Mouse (Mus musculus): Measurements from ENCODE around the gene Ccdc85c. TPM values are rescaled to one million over a fixed set of nuclear protein-coding genes. Genes with fewer than 3 reads are reported as not detected.
A peak's percentile ranks its signal among the peaks of the same experiment; 100 is the strongest.

The Ccdc85c gene
- polyA plus RNA-seq, 1 experiment from 2014 or later, result 4.2 TPM

- no peak overlapping the region for H3K27ac ChIP-seq (ENCODE audit: low read length)
- H3K36me3 ChIP-seq (ENCODE audit: control insufficient read depth, insufficient read depth), result no peaks in the 10 kb centered on the region
- H3K4me1 ChIP-seq (ENCODE audit: control insufficient read depth, insufficient read depth, low read length), result 0 out of 2 replicates have a peak, but pooled peaks cover 2% of the 10 kb centered on the region
- H3K4me2 ChIP-seq (ENCODE audit: low read depth, low read length), result no peak overlapping the region
- H3K9me3 ChIP-seq (replicated peaks; ENCODE audit: control insufficient read depth, low read length), result no peaks in the 10 kb centered on the region
- H3K9ac ChIP-seq (ENCODE audit: low read length), result no peak overlapping the region
- WGBS, result 53% methylated on average over 6 of the region's 6 CpGs
- no peak overlapping the region for H3K4me3 ChIP-seq (ENCODE audit: low read length)
- ATAC-seq (replicated peaks; ENCODE audit: extremely low read depth, insufficient read depth, low FRiP score), result no peak
- H3K27me3 ChIP-seq (ENCODE audit: control insufficient read depth, insufficient read depth, low read length), result peaks cover 16% of the 10 kb centered on the region
These were observed 37.2 kb upstream of the Ccdc85c start for GRCm38 (mm10) chr12:108312432-108312851.

GRCm38 (mm10) chr12:108311741-108312290 is 36.6 kb upstream of the Ccdc85c start:
- 88% methylated on average over 27 of the region's 27 CpGs for WGBS
- no peak for ATAC-seq (replicated peaks; ENCODE audit: extremely low read depth, insufficient read depth, low FRiP score)
- H3K4me1 ChIP-seq (ENCODE audit: control insufficient read depth, insufficient read depth, low read length), result 0 out of 2 replicates have a peak, but pooled peaks cover 4% of the 10 kb centered on the region

DNA sequence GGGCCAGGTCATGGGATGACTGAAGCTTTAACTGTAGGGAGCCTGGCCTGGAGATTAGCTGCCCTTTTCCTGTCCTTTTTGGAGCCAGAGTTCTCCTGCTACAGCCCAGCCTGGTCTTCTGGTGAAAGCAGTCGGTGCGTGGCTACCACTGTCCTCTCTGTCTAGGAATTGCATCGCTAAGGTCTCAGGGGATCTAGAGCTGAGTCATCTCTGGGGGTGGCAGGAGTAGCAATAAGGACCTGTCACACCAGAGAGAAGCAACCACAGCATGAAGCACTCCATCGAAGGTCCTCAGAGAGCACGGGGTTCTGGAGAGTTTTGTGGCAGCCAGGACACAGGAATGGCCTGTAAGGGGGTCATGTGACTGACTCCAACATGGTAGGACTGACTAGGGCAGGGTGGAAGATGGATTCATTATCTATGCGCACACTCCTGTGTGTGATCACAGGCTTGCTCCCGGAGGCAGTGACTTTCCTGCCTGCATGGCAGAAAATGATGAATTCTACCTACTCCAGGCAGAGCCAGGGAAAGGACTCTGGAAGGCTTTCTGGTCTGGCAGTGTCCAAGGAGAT is 35.3 kb upstream of the Ccdc85c start:
- ATAC-seq (replicated peaks; ENCODE audit: extremely low read depth, insufficient read depth, low FRiP score), result no peak

More at GRCm38 (mm10) chr12:108311741-108312290, 36.6 kb upstream of the Ccdc85c start:
- Histone ChIP-seq H3K9me3 (replicated peaks; ENCODE audit: control insufficient read depth, low read length) (no peaks in the 10 kb centered on the region), H3K27ac (ENCODE audit: low read length) (no peak overlapping the region), H3K36me3 (ENCODE audit: control insufficient read depth, insufficient read depth) (no peaks in the 10 kb centered on the region), H3K4me2 (ENCODE audit: low read depth, low read length) (no peak overlapping the region), H3K9ac (ENCODE audit: low read length) (no peak overlapping the region), H3K4me3 (ENCODE audit: low read length) (no peak overlapping the region), H3K27me3 (ENCODE audit: control insufficient read depth, insufficient read depth, low read length) (peaks cover 10% of the 10 kb centered on the region)

DNA sequence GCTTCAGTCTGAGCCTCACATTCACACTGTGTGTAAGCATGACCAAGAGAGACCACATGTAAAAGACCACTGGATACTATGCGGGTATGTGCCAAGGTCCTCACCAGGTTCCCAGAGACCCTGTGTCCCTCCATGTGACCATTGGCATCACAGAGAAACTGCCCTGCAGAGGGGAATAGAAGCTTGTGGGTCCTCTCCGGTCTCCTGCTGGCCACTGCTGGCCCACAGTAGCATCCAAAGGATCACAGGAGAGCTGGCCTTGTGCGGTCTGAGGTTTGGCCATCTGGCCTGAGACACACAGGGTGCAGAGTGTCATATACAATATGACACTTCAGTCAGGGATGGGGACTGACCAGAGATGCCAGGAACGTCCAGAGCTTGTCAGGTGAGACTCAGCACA is 34.8 kb upstream of the Ccdc85c start:
- 83% methylated on average over 4 of the region's 4 CpGs for WGBS
- H3K27ac ChIP-seq (ENCODE audit: low read length), result no peak overlapping the region
- no peaks in the 10 kb centered on the region for H3K36me3 ChIP-seq (ENCODE audit: control insufficient read depth, insufficient read depth)
- H3K27me3 ChIP-seq (ENCODE audit: control insufficient read depth, insufficient read depth, low read length), result peaks cover 12% of the 10 kb centered on the region
- no peak for ATAC-seq (replicated peaks; ENCODE audit: extremely low read depth, insufficient read depth, low FRiP score)
- no peak overlapping the region for H3K4me2 ChIP-seq (ENCODE audit: low read depth, low read length)
- no peaks in the 10 kb centered on the region for H3K9me3 ChIP-seq (replicated peaks; ENCODE audit: control insufficient read depth, low read length)
- no peak overlapping the region for H3K9ac ChIP-seq (ENCODE audit: low read length)
- H3K4me3 ChIP-seq (ENCODE audit: low read length), result no peak overlapping the region
- H3K4me1 ChIP-seq (ENCODE audit: control insufficient read depth, insufficient read depth, low read length), result peaks cover 8% of the 10 kb centered on the region; the same call in 1 of the 2 replicates

More for the DNA sequence above, 35.3 kb upstream of the Ccdc85c start:
- WGBS, result 64% methylated on average over 7 of the region's 7 CpGs
- Histone ChIP-seq H3K4me2 (ENCODE audit: low read depth, low read length) (no peak overlapping the region), H3K9ac (ENCODE audit: low read length) (no peak overlapping the region), H3K4me1 (ENCODE audit: control insufficient read depth, insufficient read depth, low read length) (peaks cover 8% of the 10 kb centered on the region; the same call in 1 of the 2 replicates), H3K36me3 (ENCODE audit: control insufficient read depth, insufficient read depth) (no peaks in the 10 kb centered on the region), H3K27ac (ENCODE audit: low read length) (no peak overlapping the region), H3K27me3 (ENCODE audit: control insufficient read depth, insufficient read depth, low read length) (peaks cover 7% of the 10 kb centered on the region), H3K4me3 (ENCODE audit: low read length) (no peak overlapping the region), H3K9me3 (replicated peaks; ENCODE audit: control insufficient read depth, low read length) (no peaks in the 10 kb centered on the region)

DNA sequence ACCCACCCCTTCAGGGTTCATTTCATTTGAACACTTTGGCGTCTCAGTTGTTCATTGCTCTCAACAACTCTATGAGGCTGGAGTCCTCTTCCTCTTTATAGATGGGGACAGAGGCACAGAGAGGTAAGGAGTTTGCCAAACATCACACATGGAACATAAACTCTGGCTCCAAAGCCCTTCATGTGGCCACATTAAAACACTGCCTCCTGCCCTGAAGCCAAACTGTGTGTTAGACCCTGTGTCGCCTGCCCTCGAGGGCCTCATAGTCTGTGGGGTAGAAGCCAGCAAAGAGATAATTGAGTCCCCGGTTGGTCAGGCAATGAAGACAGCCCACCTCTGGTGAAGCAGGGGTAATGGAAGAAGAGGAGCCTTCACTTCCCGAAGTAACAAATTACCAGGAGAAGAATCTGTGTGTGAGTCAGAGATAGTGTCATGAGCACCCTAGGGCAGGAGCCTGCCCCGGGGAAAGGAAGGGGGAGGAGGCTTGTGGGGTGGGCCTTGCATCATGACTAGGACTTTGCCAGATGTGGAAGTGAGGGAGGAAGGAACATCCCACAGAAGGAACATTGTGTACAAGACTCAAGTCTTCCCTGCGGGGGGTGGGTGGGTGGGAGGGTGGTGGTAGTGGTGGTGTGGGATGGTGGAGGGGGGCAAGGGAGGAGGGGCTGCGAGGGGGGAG is 34.0 kb upstream of the Ccdc85c start:
- no peak overlapping the region for H3K27ac ChIP-seq (ENCODE audit: low read length)
- ATAC-seq (replicated peaks; ENCODE audit: extremely low read depth, insufficient read depth, low FRiP score), result no peak
- no peak overlapping the region for H3K9ac ChIP-seq (ENCODE audit: low read length)
- H3K27me3 ChIP-seq (ENCODE audit: control insufficient read depth, insufficient read depth, low read length), result peaks cover 14% of the 10 kb centered on the region
- H3K9me3 ChIP-seq (replicated peaks; ENCODE audit: control insufficient read depth, low read length), result no peaks in the 10 kb centered on the region
- no peak overlapping the region for H3K4me2 ChIP-seq (ENCODE audit: low read depth, low read length)
- no peaks in the 10 kb centered on the region for H3K36me3 ChIP-seq (ENCODE audit: control insufficient read depth, insufficient read depth)
- 45% methylated on average over 7 of the region's 8 CpGs for WGBS
- H3K4me1 ChIP-seq (ENCODE audit: control insufficient read depth, insufficient read depth, low read length), result peaks cover 8% of the 10 kb centered on the region; the same call in 1 of the 2 replicates
- H3K4me3 ChIP-seq (ENCODE audit: low read length), result no peak overlapping the region

GRCm38 (mm10) chr12:108308363-108308856 is 33.2 kb upstream of the Ccdc85c start:
- Histone ChIP-seq H3K27me3 (ENCODE audit: control insufficient read depth, insufficient read depth, low read length) (peaks cover 17% of the 10 kb centered on the region), H3K36me3 (ENCODE audit: control insufficient read depth, insufficient read depth) (no peaks in the 10 kb centered on the region), H3K4me2 (ENCODE audit: low read depth, low read length) (no peak overlapping the region), H3K4me3 (ENCODE audit: low read length) (no peak overlapping the region), H3K4me1 (ENCODE audit: control insufficient read depth, insufficient read depth, low read length) (peaks cover 8% of the 10 kb centered on the region; the same call in 1 of the 2 replicates), H3K27ac (ENCODE audit: low read length) (0 out of 2 replicates have a peak overlapping the region, but pooled peaks have one; percentile 7), H3K9me3 (replicated peaks; ENCODE audit: control insufficient read depth, low read length) (no peaks in the 10 kb centered on the region), H3K9ac (ENCODE audit: low read length) (no peak overlapping the region)
- peak; percentile 37; the same call in 1 of the 2 replicates for ATAC-seq (replicated peaks; ENCODE audit: extremely low read depth, insufficient read depth, low FRiP score)
- WGBS, result 72% methylated on average over 16 of the region's 16 CpGs

GRCm38 (mm10) chr12:108307553-108307952 is 32.3 kb upstream of the Ccdc85c start:
- peak overlapping the region; percentile 31 for H3K4me2 ChIP-seq (ENCODE audit: low read depth, low read length)
- H3K27ac ChIP-seq (ENCODE audit: low read length), result no peak overlapping the region
- peaks cover 8% of the 10 kb centered on the region; the same call in 1 of the 2 replicates for H3K4me1 ChIP-seq (ENCODE audit: control insufficient read depth, insufficient read depth, low read length)
- H3K27me3 ChIP-seq (ENCODE audit: control insufficient read depth, insufficient read depth, low read length), result peaks cover 17% of the 10 kb centered on the region
- no peak overlapping the region for H3K4me3 ChIP-seq (ENCODE audit: low read length)
- no peak for ATAC-seq (replicated peaks; ENCODE audit: extremely low read depth, insufficient read depth, low FRiP score)
- no peaks in the 10 kb centered on the region for H3K9me3 ChIP-seq (replicated peaks; ENCODE audit: control insufficient read depth, low read length)
- WGBS, result 17% methylated on average over 14 of the region's 14 CpGs
- no peak overlapping the region for H3K9ac ChIP-seq (ENCODE audit: low read length)
- no peaks in the 10 kb centered on the region for H3K36me3 ChIP-seq (ENCODE audit: control insufficient read depth, insufficient read depth)

DNA sequence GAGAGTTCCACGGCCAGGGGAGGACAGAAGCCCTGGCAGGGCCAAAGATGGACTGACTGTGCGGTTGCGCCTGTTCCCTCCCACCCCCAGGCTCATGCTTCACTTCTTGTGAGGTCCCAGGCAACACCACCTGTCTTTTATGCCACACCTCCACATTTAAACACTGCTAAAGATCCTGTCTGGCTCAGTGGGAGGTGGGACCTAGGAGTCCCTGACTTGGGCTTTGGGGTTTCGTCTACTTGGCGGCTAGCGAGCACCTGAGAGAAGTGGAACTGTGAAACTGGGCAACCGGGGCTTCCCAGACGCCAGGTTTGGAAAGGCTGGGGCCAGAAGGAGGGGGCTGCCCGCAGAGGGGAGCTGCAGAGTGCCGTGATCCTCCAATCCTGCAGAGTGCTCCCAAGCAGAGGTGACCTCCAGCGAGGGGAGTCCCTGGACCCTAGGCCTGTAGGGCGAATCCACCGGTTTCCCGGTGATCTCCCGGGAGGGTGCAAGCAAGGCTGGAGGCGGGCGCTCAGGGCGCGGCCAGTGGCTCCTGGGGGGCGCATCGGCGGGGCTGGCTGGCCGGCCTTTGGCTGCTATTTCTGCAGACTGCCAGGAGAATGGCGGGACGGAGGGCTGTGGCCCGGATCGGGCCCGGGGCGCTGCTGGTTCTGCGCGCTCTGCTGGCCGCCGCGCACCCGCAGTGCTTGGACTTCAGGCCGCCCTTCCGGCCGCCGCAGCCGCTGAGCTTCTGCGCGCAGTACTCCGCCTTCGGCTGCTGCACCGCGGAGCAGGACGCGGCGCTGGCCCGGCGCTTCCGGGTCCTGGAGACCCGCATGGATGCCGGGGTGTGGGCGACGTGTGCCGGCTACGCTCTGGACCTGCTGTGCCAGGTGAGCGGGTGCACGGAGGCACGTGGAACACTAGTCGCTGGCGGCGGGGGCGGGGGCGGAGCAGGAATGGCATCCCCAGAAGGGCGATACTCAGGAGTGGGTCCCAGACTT is 30.9 kb upstream of the Ccdc85c start, which contains the start of gene Hhipl1:
TSS of gene Hhipl1 (plus strand) at position 459 of the 983 bp plus-strand sequence.
- no peak within 1 kb of the TSS for H3K27ac ChIP-seq (ENCODE audit: low read length)
- WGBS, result 2% methylated on average over 67 of the region's 67 CpGs
- peaks cover 17% of the 10 kb centered on the region for H3K27me3 ChIP-seq (ENCODE audit: control insufficient read depth, insufficient read depth, low read length)

More for the DNA sequence above, 30.9 kb upstream of the Ccdc85c start, which contains the start of gene Hhipl1:
- Histone ChIP-seq H3K9me3 (replicated peaks; ENCODE audit: control insufficient read depth, low read length) (no peaks in the 10 kb centered on the region), H3K36me3 (ENCODE audit: control insufficient read depth, insufficient read depth) (no peaks in the 10 kb centered on the region), H3K9ac (ENCODE audit: low read length) (peak within 1 kb of the TSS; percentile 92), H3K4me3 (ENCODE audit: low read length) (peak within 1 kb of the TSS; percentile 68), H3K4me1 (ENCODE audit: control insufficient read depth, insufficient read depth, low read length) (peaks cover 8% of the 10 kb centered on the region; the same call in 1 of the 2 replicates), H3K4me2 (ENCODE audit: low read depth, low read length) (peak within 1 kb of the TSS; percentile 99)
- ATAC-seq (replicated peaks; ENCODE audit: extremely low read depth, insufficient read depth, low FRiP score), result peak; percentile 62; the same call in 1 of the 2 replicates

Data from heart, embryonic 16.5 days (tissue).